ENCODE assay signal across 23 mouse cellular contexts in the genomic region with DNA sequence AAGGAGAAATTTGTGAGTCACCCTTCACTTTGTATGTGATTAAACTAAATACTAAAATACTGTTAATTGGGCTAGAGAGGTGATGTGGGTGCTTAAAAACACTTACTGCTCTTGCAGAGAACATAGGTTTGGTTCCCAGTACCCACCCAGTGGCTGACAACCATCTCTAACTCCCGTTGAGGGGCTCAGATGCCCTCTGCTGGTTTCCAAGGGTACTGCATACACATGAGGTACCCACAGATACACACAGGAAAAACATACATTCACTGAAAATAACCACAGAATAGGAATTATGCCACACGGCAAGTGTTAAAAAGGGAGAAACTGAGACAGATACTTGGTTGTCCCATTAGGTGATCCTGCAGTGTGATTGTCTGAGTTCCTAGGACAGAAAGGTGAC. TPM values are rescaled to one million over a fixed set of nuclear protein-coding genes. Genes with fewer than 3 reads are reported as not detected.
DNase-seq lines count a peak whose midpoint lies in the region; TF ChIP-seq lines count a peak whose summit lies in the region.
"Had no signal": no experiment of that assay in that cellular context is flagged by ENCODE, and none has a peak within 500 bp of the region (broad histone marks: within the 10 kb centered on the region; RNA-seq: fewer than 3 reads in every experiment).

No protein-coding gene starts in this region.

- peaks cover 5% of the 10 kb centered on the region for H3K27me3 ChIP-seq in heart, adult 2 months (ENCODE audit: control insufficient read depth, insufficient read depth, low read length)

- H3K79me2 ChIP-seq in heart, adult 2 months (replicated peaks; ENCODE audit: control insufficient read depth, insufficient read depth, low read length), result no peaks in the 10 kb centered on the region

- WGBS in heart, adult 2 months, result 81% methylated on average over 2 of the region's 2 CpGs
- WGBS in lung, adult 2 months, result 80% methylated on average over 2 of the region's 2 CpGs

- no peak overlapping the region for H3K9ac ChIP-seq in heart, adult 2 months (ENCODE audit: low read depth, low read length)
- H3K9ac ChIP-seq: heart, embryonic 15.5 days; hindbrain, embryonic 15.5 days had no signal

- no peak for DNase-seq in heart, adult 2 months
- DNase-seq in heart, postnatal 36 days, result no peak
- DNase-seq in lung, adult 2 months, result no peak
- DNase-seq in lung, postnatal 14 days, result no peak
- DNase-seq in ES-CJ7 (ENCODE audit: low read depth, low spot score), result peak; percentile 45
- DNase-seq in c-Kit-positive CD71-positive TER-119-positive erythroid progenitor cells, embryonic 14.5 days (ENCODE audit: low spot score), result peak; percentile 9
- no peak for DNase-seq in layer of hippocampus, postnatal 14 days (ENCODE audit: low spot score in 2 of 2)
- DNase-seq in cerebellum, postnatal 25 days, result no peak
- DNase-seq: adrenal gland, postnatal 36 days; cerebellum, adult 18-20 months; right cerebral cortex, adult 18-20 months; spleen, adult 18-20 months had no signal

- no peak overlapping the region for H3K4me3 ChIP-seq in heart, adult 2 months
- no peak overlapping the region for H3K4me3 ChIP-seq in lung, adult 2 months (replicated peaks; ENCODE audit: extremely low read depth, low read depth, low read length)
- H3K4me3 ChIP-seq: heart, embryonic 15.5 days; hindbrain, embryonic 15.5 days; limb, embryonic 10.5 days had no signal

- no peak for TF ChIP-seq POLR2A in heart, adult 2 months (IDR thresholded peaks at IDR 0.05; ENCODE audit: insufficient read depth, low read depth, low read length)
- no peak for TF ChIP-seq POLR2A in lung, adult 2 months (IDR thresholded peaks at IDR 0.05; ENCODE audit: borderline replicate concordance, extremely low read depth, low read depth, low read length)

- no peak for TF ChIP-seq EP300 in heart, adult 2 months (IDR thresholded peaks at IDR 0.05; ENCODE audit: insufficient read depth, low read depth, low read length)

- no peaks in the 10 kb centered on the region for H3K36me3 ChIP-seq in heart, adult 2 months (ENCODE audit: control insufficient read depth, insufficient read depth, low read length)
- H3K36me3 ChIP-seq: heart, embryonic 15.5 days; hindbrain, embryonic 15.5 days had no signal

- peak; percentile 12; the same call in 1 of the 2 replicates for TF ChIP-seq CTCF in heart, adult 2 months (IDR thresholded peaks at IDR 0.05)
- TF ChIP-seq CTCF in lung, adult 2 months (IDR thresholded peaks at IDR 0.05; ENCODE audit: insufficient read depth, low read length), result 0 out of 2 replicates have a peak, but pooled peaks have one; percentile 6

- intact Hi-C loops in heart, adult 2 months (cut with DNase I), result no loop called here
- intact Hi-C loops in heart, postnatal 36 days (cut with DNase I), result no loop called here

- peaks cover 1% of the 10 kb centered on the region; the same call in 1 of the 2 replicates for H3K4me1 ChIP-seq in heart, adult 2 months (ENCODE audit: control insufficient read depth, insufficient read depth, low read length)
- no peaks in the 10 kb centered on the region for H3K4me1 ChIP-seq in lung, adult 2 months (ENCODE audit: control insufficient read depth, insufficient read depth, low read length)

- no peak overlapping the region for H3K27ac ChIP-seq in heart, adult 2 months
- H3K27ac ChIP-seq: heart, embryonic 15.5 days; hindbrain, embryonic 15.5 days; limb, embryonic 10.5 days had no signal

RNA-seq across cellular contexts. Expression of a gene that starts 4.8 kb away (rescaled TPM):
- 1 to 10 TPM in 1 of 2 experiments, under 1 TPM in 1; 0.43 to 1.3 TPM for total RNA-seq in heart, adult 2 months (2021)
- 0.50 and 78.4 TPM in 2 replicates for polyA plus RNA-seq in heart, adult 2 months (2012; rRNA removed)
- total RNA-seq in heart, postnatal 36 days (2021), result 1 to 10 TPM; 1.0 to 1.2 TPM
- polyA plus RNA-seq in lung, adult 2 months (2012; rRNA removed), result 1,286 and 1,630 TPM in 2 replicates
- 1 to 10 TPM in 1 of 2 experiments, not detected in 1; 5.6 TPM for total RNA-seq in layer of hippocampus, postnatal 14 days (2021)
- total RNA-seq: adrenal gland, postnatal 36 days; neutrophil, adult 5-6 weeks had no signal
- polyA plus RNA-seq: C2C12 had no signal

RNA-seq across cellular contexts. Expression of a gene that starts 6.3 kb away (rescaled TPM):
- not detected for total RNA-seq in heart, adult 2 months (2021)
- not detected in 2 replicates for polyA plus RNA-seq in heart, adult 2 months (2012; rRNA removed)
- total RNA-seq in heart, postnatal 36 days (2021), result not detected
- polyA plus RNA-seq in lung, adult 2 months (2012; rRNA removed), result not detected in 2 replicates
- not detected for total RNA-seq in layer of hippocampus, postnatal 14 days (2021)
- total RNA-seq: adrenal gland, postnatal 36 days; gastrocnemius, postnatal 4 days; layer of hippocampus, postnatal 10 days; neutrophil, adult 5-6 weeks had no signal
- polyA plus RNA-seq: C2C12; heart, embryonic 15.5 days; hindbrain, embryonic 15.5 days; kidney, embryonic 16.5 days; limb, embryonic 10.5 days; lung, embryonic 16.5 days; stomach, embryonic 16.5 days had no signal

RNA-seq across cellular contexts. Expression of a gene that starts 18.2 kb away (rescaled TPM):
- total RNA-seq in heart, adult 2 months (2021), result under 1 TPM in 1 of 2 experiments, not detected in 1; 0.30 TPM
- 0.47 and 0.56 TPM in 2 replicates for polyA plus RNA-seq in heart, adult 2 months (2012; rRNA removed)
- total RNA-seq in heart, postnatal 36 days (2021), result under 1 TPM in 1 of 2 experiments, not detected in 1; 0.53 TPM
- polyA plus RNA-seq in lung, adult 2 months (2012; rRNA removed), result 2.3 and 2.4 TPM in 2 replicates
- total RNA-seq in layer of hippocampus, postnatal 14 days (2021), result 1 to 10 TPM in 1 of 2 experiments, under 1 TPM in 1; 0.71 to 1.9 TPM
- total RNA-seq: gastrocnemius, postnatal 4 days; neutrophil, adult 5-6 weeks had no signal
- polyA plus RNA-seq: C2C12; hindbrain, embryonic 15.5 days; kidney, embryonic 16.5 days; limb, embryonic 10.5 days had no signal

RNA-seq across cellular contexts. Expression of a gene that starts 26.4 kb away (rescaled TPM):
- total RNA-seq in heart, adult 2 months (2021), result not detected
- polyA plus RNA-seq in heart, adult 2 months (2012; rRNA removed), result 0.16 TPM in 1 of 2 replicates, not detected in the other
- total RNA-seq in heart, postnatal 36 days (2021), result not detected
- 0.27 and 0.65 TPM in 2 replicates for polyA plus RNA-seq in lung, adult 2 months (2012; rRNA removed)
- not detected for total RNA-seq in layer of hippocampus, postnatal 14 days (2021)
- total RNA-seq: adrenal gland, postnatal 36 days; gastrocnemius, postnatal 4 days; layer of hippocampus, postnatal 10 days; neutrophil, adult 5-6 weeks had no signal
- polyA plus RNA-seq: C2C12; heart, embryonic 15.5 days; hindbrain, embryonic 15.5 days; kidney, embryonic 16.5 days; limb, embryonic 10.5 days; lung, embryonic 16.5 days; stomach, embryonic 16.5 days; urinary bladder, adult 2 months had no signal

RNA-seq across cellular contexts. Expression of a gene that starts 46.3 kb away (rescaled TPM):
- not detected for total RNA-seq in heart, adult 2 months (2021)
- polyA plus RNA-seq in heart, adult 2 months (2012; rRNA removed), result not detected in 2 replicates
- not detected for total RNA-seq in heart, postnatal 36 days (2021)
- polyA plus RNA-seq in lung, adult 2 months (2012; rRNA removed), result 1.3 and 1.9 TPM in 2 replicates
- total RNA-seq in layer of hippocampus, postnatal 14 days (2021), result not detected
- total RNA-seq: adrenal gland, postnatal 36 days; gastrocnemius, postnatal 4 days; layer of hippocampus, postnatal 10 days; neutrophil, adult 5-6 weeks had no signal
- polyA plus RNA-seq: C2C12; heart, embryonic 15.5 days; hindbrain, embryonic 15.5 days; kidney, embryonic 16.5 days; limb, embryonic 10.5 days; lung, embryonic 16.5 days; stomach, embryonic 16.5 days; urinary bladder, adult 2 months had no signal

Comparison
In these comparisons a context has a peak if more than half of its experiments do, and no peak if none do; other contexts are left out.
1. DNase-seq: peak in ES-CJ7 (single experiment) and c-Kit-positive CD71-positive TER-119-positive erythroid progenitor cells, embryonic 14.5 days (single experiment); none in heart, adult 2 months (0 of 2), heart, postnatal 36 days (0 of 2), lung, adult 2 months (single experiment), lung, postnatal 14 days (single experiment), layer of hippocampus, postnatal 14 days (0 of 2) and cerebellum, postnatal 25 days (0 of 2).